Mouse (Mus musculus): Measurements from ENCODE around the gene Txndc17.

The Txndc17 gene

GRCm38 (mm10) chr11:72223414-72223813, 16.1 kb downstream of the Txndc17 start:
- DNase-seq (ENCODE audit: low spot score in 2 of 2), result no peak

GRCm38 (mm10) chr11:72224865-72225264, 17.5 kb downstream of the Txndc17 start:
- DNase-seq (ENCODE audit: low spot score in 2 of 2), result peak; percentile 51 to 68

GRCm38 (mm10) chr11:72226020-72226791, 18.9 kb downstream of the Txndc17 start:
- DNase-seq (ENCODE audit: low spot score in 2 of 2), result no peak

GRCm38 (mm10) chr11:72226901-72227300, 19.6 kb downstream of the Txndc17 start:
- DNase-seq (ENCODE audit: low spot score in 2 of 2), result no peak

- DNase-seq (ENCODE audit: low spot score in 2 of 2), result no peak
These were observed 21.2 kb downstream of the Txndc17 start for GRCm38 (mm10) chr11:72228513-72228912.

- no peak for DNase-seq (ENCODE audit: low spot score in 2 of 2)
These were observed 24.7 kb downstream of the Txndc17 start for GRCm38 (mm10) chr11:72232068-72232467.

GRCm38 (mm10) chr11:72232991-72233390, 25.6 kb downstream of the Txndc17 start:
- DNase-seq (ENCODE audit: low spot score in 2 of 2), result no peak

- peak; percentile 29 to 31 for DNase-seq (ENCODE audit: low spot score in 2 of 2)
These were observed 26.7 kb downstream of the Txndc17 start for GRCm38 (mm10) chr11:72234013-72234412.

- DNase-seq (ENCODE audit: low spot score in 2 of 2), result no peak
These were observed 32.9 kb downstream of the Txndc17 start for GRCm38 (mm10) chr11:72240062-72240860.

- peak in 1 of 2 experiments; percentile 30 for DNase-seq (ENCODE audit: low spot score in 2 of 2)
These were observed 37.9 kb downstream of the Txndc17 start for GRCm38 (mm10) chr11:72245196-72245753.

GRCm38 (mm10) chr11:72255629-72256028, 48.3 kb downstream of the Txndc17 start:
- no peak for DNase-seq (ENCODE audit: low spot score in 2 of 2)

- DNase-seq (ENCODE audit: low spot score in 2 of 2), result no peak
These were observed 49.1 kb downstream of the Txndc17 start for GRCm38 (mm10) chr11:72256441-72256840.

Data from right cerebral cortex, postnatal 36 days (tissue).